Mouse (Mus musculus): ENCODE results near the gene Slc10a1.

The Slc10a1 gene

GRCm38 (mm10) chr12:80928881-80929280 lies 39.6 kb downstream of the Slc10a1 start:
- no peak for DNase-seq (ENCODE audit: low spot score in 2 of 2)

GRCm38 (mm10) chr12:80927518-80927917 lies 41.0 kb downstream of the Slc10a1 start:
- DNase-seq (ENCODE audit: low spot score in 2 of 2): no peak

GRCm38 (mm10) chr12:80926550-80926949 lies 42.0 kb downstream of the Slc10a1 start:
- no peak for DNase-seq (ENCODE audit: low spot score in 2 of 2)

- DNase-seq (ENCODE audit: low spot score in 2 of 2): no peak
Observed at GRCm38 (mm10) chr12:80925919-80926318, 42.6 kb downstream of the Slc10a1 start.

GRCm38 (mm10) chr12:80924205-80924604 lies 44.3 kb downstream of the Slc10a1 start:
- no peak for DNase-seq (ENCODE audit: low spot score in 2 of 2)

GRCm38 (mm10) chr12:80923602-80924001 lies 44.9 kb downstream of the Slc10a1 start:
- no peak for DNase-seq (ENCODE audit: low spot score in 2 of 2)

- no peak for DNase-seq (ENCODE audit: low spot score in 2 of 2)
Observed at GRCm38 (mm10) chr12:80922869-80923268, 45.6 kb downstream of the Slc10a1 start.

- no peak for DNase-seq (ENCODE audit: low spot score in 2 of 2)
Observed at GRCm38 (mm10) chr12:80921301-80921700, 47.2 kb downstream of the Slc10a1 start.

- DNase-seq (ENCODE audit: low spot score in 2 of 2): no peak
Observed at GRCm38 (mm10) chr12:80917764-80918163, 50.7 kb downstream of the Slc10a1 start.

- DNase-seq (ENCODE audit: low spot score in 2 of 2): no peak
Observed at GRCm38 (mm10) chr12:80909631-80910030, 58.9 kb downstream of the Slc10a1 start.
